Mouse (Mus musculus) erythroblast, embryonic 14.5 days (primary cell): ENCODE results near the gene Slc28a1.

ENCODE experiments used
- GATA1 ChIP-seq: IDR thresholded peaks from 2 replicates; pipeline ENCODE4 v1.6.1; 2012; ENCODE audit warnings: low read length, inconsistent platforms, mixed read lengths
- TAL1 ChIP-seq: IDR thresholded peaks from 3 replicates; pipeline ENCODE4 v1.6.1; 2012; ENCODE audit warnings: low read length, inconsistent platforms, mixed read lengths

- TF ChIP-seq GATA1 (no peak), TAL1 (no peak)
Measured at GRCm38 (mm10) chr7:81199109-81199508, 84.5 kb downstream of the Slc28a1 start.
